Mouse (Mus musculus) liver, embryonic 14.5 days (tissue): ENCODE results near the gene Gpatch8. TPM values are rescaled to one million over a fixed set of nuclear protein-coding genes. Genes with fewer than 3 reads are reported as not detected.
"Not testable (repeated sequence)": the region's sequence is repeated elsewhere in the genome, so short reads cannot be mapped to it uniquely, and the experiment has no call there.

Experiments used
- ATAC-seq: fragments of 200-750 bp; cut with Nextera tagmentation; 2 replicates; pipeline ENCODE4 v1.8.0; 2017; ENCODE audit warnings: moderate number of reproducible peaks, mild to moderate bottlenecking, moderate library complexity; ENCODE audit not compliant: insufficient read depth
- DNase-seq, 3 experiments: peaks; one replicate each; pipeline ENCODE4 v3.0.0-alpha.2; 2012 to 2013; ENCODE audit warnings: low read depth in 3 of 3, low spot score in 3 of 3
- H3K27ac ChIP-seq: fragments of 300-500 bp; sonication (generic); 2 replicates; pipeline ENCODE4 v1.5.1; 2014; ENCODE audit warnings: moderate library complexity, mild to moderate bottlenecking, control low read depth, inconsistent platforms
- H3K27me3 ChIP-seq: fragments of 300-500 bp; sonication (generic); 2 replicates; pipeline ENCODE4 v1.6.1; 2014; ENCODE audit warnings: mild to moderate bottlenecking, low read length, moderate library complexity; ENCODE audit not compliant: control insufficient read depth, insufficient read depth
- H3K36me3 ChIP-seq: fragments of 300-500 bp; sonication (generic); replicated peaks from 2 replicates; pipeline ENCODE4 v1.6.1; 2014; ENCODE audit warnings: low read depth; ENCODE audit not compliant: control insufficient read depth, insufficient read depth
- H3K4me1 ChIP-seq, 2 experiments: fragments of 200-500 bp in 1 of 2; fragments of 300-500 bp in 1 of 2; sonication (generic) in 1 of 2; replicated peaks; 2 replicates each; pipeline ENCODE4 v1.6.1; 2012 to 2014; ENCODE audit warnings: antibody characterized with exemption in 1 of 2, inconsistent platforms in 1 of 2, low read length in 1 of 2; ENCODE audit not compliant: control insufficient read depth in 2 of 2, insufficient read depth in 2 of 2
- H3K4me2 ChIP-seq: fragments of 300-500 bp; sonication (generic); 2 replicates; pipeline ENCODE4 v1.6.1; 2014; ENCODE audit warnings: low read depth, mild to moderate bottlenecking, control low read depth, moderate library complexity
- H3K4me3 ChIP-seq, 2 experiments: fragments of 200-500 bp in 1 of 2; fragments of 300-500 bp in 1 of 2; sonication (generic) in 1 of 2; 2 replicates each; pipeline ENCODE4 v1.5.1; 2012 to 2014; ENCODE audit warnings: low read depth in 2 of 2, low read length in 2 of 2, mild to moderate bottlenecking in 2 of 2, control low read depth in 1 of 2, inconsistent platforms in 1 of 2, moderate library complexity in 1 of 2; ENCODE audit not compliant: insufficient read depth in 1 of 2
- H3K9ac ChIP-seq: fragments of 300-500 bp; sonication (generic); replicated peaks from 2 replicates; pipeline ENCODE4 v1.6.1; 2014; ENCODE audit warnings: mild to moderate bottlenecking, control low read depth, moderate library complexity
- H3K9me3 ChIP-seq: fragments of 300-500 bp; sonication (generic); 2 replicates; pipeline ENCODE4 v1.6.1; 2016; ENCODE audit warnings: low read length, mixed read lengths; ENCODE audit not compliant: control insufficient read depth
- CTCF ChIP-seq: IDR thresholded peaks from 2 replicates; pipeline ENCODE4 v1.5.1; 2016; ENCODE audit warnings: antibody characterized with exemption, low read depth, control low read depth
- EP300 ChIP-seq: IDR thresholded peaks from 2 replicates; pipeline ENCODE4 v1.6.1; 2016; ENCODE audit warnings: antibody characterized with exemption, low read depth
- WGBS: fragments of 180-500 bp; shearing (Covaris S2); extraction: QIAGEN DNeasy Blood & Tissue Kit; methylation state at CpG from one replicate; pipeline ENCODE4 v1.1.7; 2014; ENCODE audit not compliant: insufficient replicate concordance; 5-methylcytosine and 5-hydroxymethylcytosine counted together
- polyA plus RNA-seq, 2 experiments: library from polyadenylated mRNA; depleted of rRNA in 1 of 2; stranded (reverse) in 1 of 2; unstranded in 1 of 2; fragments of >200 nt; fragmentation: Nextera tagmentation in 1 of 2; extraction: Ambion mirVana in 1 of 2; gene quantifications; 2 replicates each; pipeline versions ENCODE4 v1.2.1 to v1.2.3; 2012 to 2014

Gene Gpatch8
- polyA plus RNA-seq, 2 experiments, result 7.5 to 14.1 TPM

- Histone ChIP-seq H3K9ac (no peak overlapping the region), H3K36me3 (no peaks in the 10 kb centered on the region), H3K9me3 (no peaks in the 10 kb centered on the region), H3K27ac (no peak overlapping the region), H3K27me3 (no peaks in the 10 kb centered on the region), H3K4me2 (no peak overlapping the region; the same call in 1 of the 2 replicates), H3K4me3 (no peak overlapping the region), H3K4me1 (peaks cover 11 to 12% of the 10 kb centered on the region in 2 experiments)
- no peak for TF ChIP-seq CTCF
- no peak for TF ChIP-seq EP300
- DNase-seq (no peak), ATAC-seq (no peak)
- WGBS, result 93% methylated on average over 1 of the region's 1 CpGs
These were observed 10.1 kb upstream of the Gpatch8 start for GRCm38 (mm10) chr11:102566290-102566689.

- Histone ChIP-seq H3K4me3 (no peak overlapping the region; a peak in 2 of 4 replicates), H3K4me1 (peaks cover 11 to 12% of the 10 kb centered on the region in 2 experiments), H3K27me3 (no peaks in the 10 kb centered on the region), H3K27ac (peak overlapping the region; percentile 79), H3K9me3 (no peaks in the 10 kb centered on the region), H3K9ac (peak overlapping the region; percentile 50), H3K36me3 (no peaks in the 10 kb centered on the region), H3K4me2 (peak overlapping the region; percentile 54)
- DNase-seq (no peak), ATAC-seq (peak; percentile 72; the same call in 1 of the 2 replicates)
- TF ChIP-seq EP300 (no peak), CTCF (no peak)
These were observed 9.5 kb upstream of the Gpatch8 start for GRCm38 (mm10) chr11:102565741-102566140.

DNA sequence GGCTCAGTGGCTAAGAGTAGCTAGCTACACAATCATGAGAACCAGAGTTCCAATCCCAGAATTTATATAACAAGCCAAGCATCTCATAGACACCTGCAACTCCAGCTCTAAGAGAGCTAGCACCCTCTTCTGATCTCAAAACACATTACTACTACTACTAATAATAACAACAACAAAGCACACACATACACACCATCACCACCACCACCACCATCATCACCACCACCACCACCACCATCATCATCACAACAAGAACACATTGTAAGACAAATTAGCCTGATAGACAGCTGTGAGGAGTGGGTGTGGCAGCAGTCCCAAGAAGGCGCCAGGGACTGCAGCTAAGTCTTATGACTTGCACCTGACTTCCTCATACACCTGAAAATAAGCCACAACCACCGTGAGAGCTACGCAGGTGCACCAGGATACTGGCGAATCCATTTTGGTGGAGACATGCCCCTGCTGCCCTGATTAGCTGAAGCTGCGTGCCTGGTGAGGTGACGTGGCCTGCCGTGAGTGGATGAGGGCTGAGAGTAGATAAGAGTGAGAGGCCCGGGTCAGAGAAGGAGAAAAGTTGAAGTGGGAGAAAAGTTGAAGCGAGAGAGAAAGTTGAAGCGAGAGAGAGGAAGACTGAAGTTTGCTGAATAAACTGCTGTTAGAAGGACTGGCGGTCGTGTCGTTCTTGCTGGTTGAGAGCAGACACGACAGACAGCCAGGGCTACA is 8.9 kb upstream of the Gpatch8 start:
- Histone ChIP-seq H3K4me1 (peaks cover 11 to 12% of the 10 kb centered on the region in 2 experiments), H3K4me3 (peak overlapping the region in 1 of 2 experiments; percentile 24; a peak in 3 of 4 replicates), H3K4me2 (peak overlapping the region; percentile 54), H3K27ac (peak overlapping the region; percentile 79), H3K9ac (peak overlapping the region; percentile 50)
- H3K27me3 ChIP-seq, H3K9me3 ChIP-seq, DNase-seq, H3K36me3 ChIP-seq: not testable (repeated sequence)
- ATAC-seq, result peak; percentile 84
- 38% methylated on average over 14 of the region's 14 CpGs for WGBS

GRCm38 (mm10) chr11:102558704-102559103 is 2.5 kb upstream of the Gpatch8 start:
- Histone ChIP-seq H3K4me2 (no peak overlapping the region), H3K4me1 (peaks cover 9% of the 10 kb centered on the region in 2 experiments), H3K27me3 (no peaks in the 10 kb centered on the region), H3K4me3 (no peak overlapping the region), H3K27ac (no peak overlapping the region), H3K9me3 (no peaks in the 10 kb centered on the region), H3K9ac (no peak overlapping the region), H3K36me3 (no peaks in the 10 kb centered on the region)
- TF ChIP-seq EP300, result no peak
- no peak for TF ChIP-seq CTCF
- no peak for ATAC-seq
- WGBS, result 90% methylated on average over 3 of the region's 5 CpGs
- no peak for DNase-seq

GRCm38 (mm10) chr11:102557386-102557785 is 1.2 kb upstream of the Gpatch8 start:
- WGBS, result 82% methylated on average over 1 of the region's 1 CpGs
- Histone ChIP-seq H3K4me1 (peaks cover 9% of the 10 kb centered on the region in 2 experiments), H3K36me3 (no peaks in the 10 kb centered on the region), H3K4me3 (no peak overlapping the region), H3K27me3 (no peaks in the 10 kb centered on the region), H3K9ac (no peak overlapping the region), H3K4me2 (no peak overlapping the region), H3K9me3 (no peaks in the 10 kb centered on the region), H3K27ac (no peak overlapping the region)
- DNase-seq (no peak), ATAC-seq (no peak)
- TF ChIP-seq EP300 (no peak), CTCF (no peak)
